Mouse (Mus musculus): ENCODE measurements around the gene Prpf18.

DNA sequence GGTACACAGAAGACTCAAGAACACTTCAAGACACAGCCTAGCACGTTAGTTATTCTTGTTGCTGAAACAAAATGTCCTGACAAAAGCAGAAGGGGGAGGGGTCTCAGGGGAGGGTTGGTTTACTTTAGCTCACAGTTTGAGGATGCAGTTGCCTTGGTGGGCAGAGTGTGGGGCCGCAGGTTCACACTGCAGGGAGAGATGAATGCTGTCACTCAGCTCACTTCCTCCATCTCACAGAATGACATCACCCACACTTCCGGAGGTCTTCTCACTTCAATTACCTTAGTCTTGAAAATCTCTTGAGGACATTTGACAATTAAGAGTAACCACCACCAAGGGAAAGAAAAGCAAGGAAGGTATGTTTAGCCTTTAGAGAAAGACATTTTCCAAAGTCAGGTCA, 60.3 kb downstream of the Prpf18 start:
- TF ChIP-seq MEF2A (IDR thresholded peaks at IDR 0.05; ENCODE audit: borderline replicate concordance, low read depth, low read length) = no peak
- TF ChIP-seq CTCF (conservative IDR thresholded peaks at IDR 0.05 in 1 of 2, IDR thresholded peaks at IDR 0.05 in 1 of 2; ENCODE audit: low read depth in 2 of 2, low read length in 2 of 2) = no peak
- no peak for TF ChIP-seq USF1 (IDR thresholded peaks at IDR 0.05; ENCODE audit: low read depth, low read length)
- TF ChIP-seq MAFK (IDR thresholded peaks at IDR 0.05; ENCODE audit: insufficient replicate concordance, low read length) = no peak
- peak; percentile 36; the same call in 1 of the 2 replicates for TF ChIP-seq JUND (conservative IDR thresholded peaks at IDR 0.05; ENCODE audit: low read depth, low read length)
- TF ChIP-seq MYC (IDR thresholded peaks at IDR 0.05; ENCODE audit: low read depth, low read length) = no peak
- TF ChIP-seq POLR2A (IDR thresholded peaks at IDR 0.05; ENCODE audit: low read depth, low read length) = no peak

All from CH12.LX (cell line).